Mouse (Mus musculus) cerebellum, adult 11 months (tissue): ENCODE measurements around the gene Spata33.
"Not testable (repeated sequence)": the region's sequence is repeated elsewhere in the genome, so short reads cannot be mapped to it uniquely, and the experiment has no call there.

ENCODE experiments used
- DNase-seq: peaks from one replicate; pipeline ENCODE4 v3.0.0; 2022

Gene Spata33

DNA sequence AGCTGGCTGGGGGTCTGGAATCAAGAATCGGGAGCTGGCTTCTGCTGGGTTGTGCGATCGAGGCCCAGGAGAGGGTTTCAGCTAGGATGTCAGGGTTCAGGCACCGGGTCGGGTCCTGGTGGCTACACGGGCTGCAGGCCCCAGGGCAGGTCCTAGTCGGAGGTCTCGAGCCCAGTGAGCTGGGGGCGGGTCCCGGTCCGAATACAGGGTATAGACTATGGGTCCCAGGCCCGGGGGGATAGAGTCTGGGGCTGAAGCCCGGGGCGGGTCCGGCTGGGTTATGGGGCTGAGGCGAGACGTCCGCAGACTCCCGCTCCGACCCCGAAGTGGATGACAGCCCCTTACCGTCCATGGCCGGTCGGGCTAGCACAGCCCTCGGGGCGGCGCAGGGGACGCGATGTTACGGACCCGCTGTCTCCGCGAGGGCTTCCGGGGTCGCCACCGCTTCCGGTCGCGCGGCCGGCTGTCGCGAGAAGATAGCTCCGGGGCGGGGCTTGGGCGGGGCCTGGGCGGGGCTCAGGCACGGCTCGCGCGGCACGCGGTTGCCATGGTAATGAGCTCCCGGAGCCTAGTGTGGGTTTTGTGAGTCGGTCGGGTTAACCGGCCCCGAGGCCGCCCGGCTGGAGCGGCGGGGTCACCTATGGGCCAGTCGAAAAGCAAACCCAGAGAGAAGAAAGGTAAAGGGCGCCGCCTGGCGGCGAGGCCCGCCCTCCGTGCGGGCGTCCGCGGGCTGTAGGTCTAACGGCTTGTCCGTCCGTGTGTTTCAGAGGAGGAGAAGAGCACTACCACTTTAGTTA, at the start of gene Spata33, which contains the start of gene Chmp1a:
Spata33 (plus strand) TSS at position 512 of the 797 bp plus-strand sequence.
Chmp1a (minus strand) TSS at position 443 of the 797 bp plus-strand sequence.
- peak; percentile 85 for DNase-seq

DNA sequence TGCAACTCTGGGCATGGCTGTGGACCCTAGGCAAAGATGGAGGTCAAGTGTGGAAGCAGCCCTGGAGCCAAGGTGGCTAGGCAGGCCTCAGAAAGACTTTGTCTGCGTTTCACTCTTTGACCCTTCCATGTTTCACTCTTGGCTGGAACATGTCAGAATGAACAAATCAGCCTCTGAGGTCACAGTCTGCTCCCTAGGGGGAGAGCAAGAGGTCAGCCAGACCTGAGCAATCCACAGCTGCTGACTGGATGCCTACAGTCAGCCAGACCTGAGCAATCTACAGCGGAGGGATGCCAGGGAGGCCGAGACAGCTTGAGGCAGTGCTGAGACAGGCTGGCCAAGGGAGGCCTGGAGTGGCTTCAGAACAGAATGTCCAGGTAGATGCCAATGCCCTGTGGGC, 31.2 kb upstream of the Spata33 start:
- no peak for DNase-seq

DNA sequence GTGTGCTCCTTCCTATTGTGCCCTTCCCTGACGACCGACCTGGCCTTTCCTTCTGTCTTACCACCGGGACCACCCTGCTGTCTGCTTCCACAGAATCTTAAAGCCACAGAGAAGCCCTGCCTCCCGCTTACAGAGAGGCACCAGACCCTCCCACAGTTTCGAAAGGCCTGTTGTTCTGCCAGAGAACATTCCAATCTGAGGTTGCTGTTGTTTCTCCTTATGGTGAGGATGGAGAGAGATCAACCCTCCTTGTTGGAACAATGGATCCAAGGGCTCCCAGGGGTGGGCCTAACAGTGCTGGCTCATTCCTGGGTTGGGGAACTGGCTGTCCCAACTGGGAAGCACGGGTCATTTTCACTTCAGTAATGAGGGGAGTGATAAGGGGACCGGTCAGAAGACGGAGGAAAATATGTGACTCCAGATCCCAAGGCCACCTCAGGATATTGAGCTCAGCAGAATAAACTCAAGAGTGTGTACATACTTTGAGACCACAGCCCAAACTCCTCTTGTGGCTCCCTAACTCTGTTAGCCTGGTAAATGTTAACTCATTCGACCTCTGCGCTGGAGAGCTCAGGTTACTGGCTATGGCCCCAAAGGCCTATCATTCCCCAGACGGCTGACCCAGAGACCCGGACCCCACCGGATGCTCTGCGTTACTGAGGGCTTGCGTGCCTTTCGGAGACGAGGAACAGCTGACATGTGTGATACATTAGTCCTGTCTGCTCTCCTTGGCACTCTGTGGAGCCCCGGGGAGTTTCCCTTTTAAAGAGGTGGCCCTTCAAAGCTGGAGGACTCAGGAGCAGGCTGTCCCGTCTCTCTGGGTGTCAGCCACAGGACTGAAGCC, 26.8 kb upstream of the Spata33 start, which contains the start of gene Dpep1:
Dpep1 (plus strand) TSS at position 677 of the 844 bp plus-strand sequence.
- DNase-seq: no peak

DNA sequence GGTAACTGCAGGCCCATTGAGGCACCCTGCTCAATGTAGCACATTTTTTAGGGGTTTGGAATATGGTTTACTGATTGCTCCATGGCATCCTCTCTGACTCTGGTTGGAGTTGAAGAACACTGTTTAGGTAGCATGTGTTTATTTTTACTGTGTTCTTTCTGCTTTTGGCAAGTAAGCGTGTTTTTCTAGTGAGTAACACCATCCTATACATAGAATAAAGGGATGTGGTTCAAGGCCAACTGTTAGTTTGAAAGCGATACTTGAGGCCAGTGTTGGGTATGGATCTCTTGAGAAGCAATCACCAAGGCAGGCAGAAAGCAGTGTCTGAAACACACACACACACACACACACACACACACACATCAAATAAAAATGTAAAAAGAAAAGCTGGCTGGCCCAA, 24.6 kb upstream of the Spata33 start:
- no peak for DNase-seq

DNA sequence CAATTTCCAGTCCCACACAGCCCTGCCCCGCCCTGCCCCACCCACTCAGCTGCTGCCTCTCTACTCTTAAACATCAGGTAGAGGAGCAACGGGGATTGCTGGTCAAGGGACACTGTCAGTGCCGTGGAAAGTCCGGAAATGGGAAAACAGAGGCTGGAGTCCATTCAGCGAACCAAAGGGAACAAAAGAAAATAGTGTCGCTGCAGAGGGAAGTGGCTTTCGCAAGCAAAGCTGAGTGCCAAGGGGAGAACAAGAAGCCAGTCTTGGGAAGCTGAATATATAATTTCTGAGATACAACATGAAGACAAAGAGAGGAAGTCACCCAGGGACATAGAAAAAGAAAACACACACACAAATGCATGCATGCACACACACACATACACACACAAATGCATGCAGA, 23.8 kb upstream of the Spata33 start:
- DNase-seq: no peak

DNA sequence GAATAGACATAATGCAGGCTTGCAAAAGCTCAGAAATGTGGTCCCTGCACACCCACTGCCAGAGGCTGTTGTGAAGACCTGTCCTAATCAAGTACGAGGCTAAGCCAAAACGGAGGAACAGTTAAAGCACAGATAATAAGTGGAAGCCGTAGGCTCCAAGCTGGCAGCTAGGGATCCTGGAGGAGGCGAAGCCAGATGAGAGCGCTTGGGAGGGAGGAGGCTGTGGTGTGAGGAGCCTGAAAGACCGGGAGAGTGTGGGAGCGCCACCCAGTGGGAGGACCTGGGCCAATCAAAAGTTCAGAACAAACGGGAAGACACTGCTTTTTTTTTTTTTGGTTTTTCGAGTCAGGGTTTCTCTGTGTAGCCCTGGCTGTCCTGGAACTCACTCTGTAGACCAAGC, 22.0 kb upstream of the Spata33 start:
- peak; percentile 35 for DNase-seq

DNA sequence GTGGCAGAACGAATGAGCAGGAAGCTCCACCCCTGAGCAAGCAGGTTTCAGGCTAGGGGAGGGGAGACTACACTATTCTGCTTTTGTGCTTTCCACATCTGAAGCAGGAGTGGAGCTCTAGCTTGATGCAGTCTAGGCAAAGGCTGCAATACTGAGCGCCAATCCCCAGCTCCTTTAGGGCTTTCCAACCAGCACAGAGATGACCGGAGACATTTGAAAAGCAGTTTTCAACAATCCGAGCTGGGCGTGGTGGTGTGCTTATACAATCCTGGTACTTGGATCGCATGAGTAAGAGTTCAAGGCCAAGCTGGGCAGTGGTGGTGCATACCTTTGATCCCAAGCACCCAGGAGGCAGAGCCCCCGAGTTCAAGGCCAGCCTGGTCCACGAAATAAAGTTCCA, 20.7 kb upstream of the Spata33 start:
- DNase-seq: no peak

DNA sequence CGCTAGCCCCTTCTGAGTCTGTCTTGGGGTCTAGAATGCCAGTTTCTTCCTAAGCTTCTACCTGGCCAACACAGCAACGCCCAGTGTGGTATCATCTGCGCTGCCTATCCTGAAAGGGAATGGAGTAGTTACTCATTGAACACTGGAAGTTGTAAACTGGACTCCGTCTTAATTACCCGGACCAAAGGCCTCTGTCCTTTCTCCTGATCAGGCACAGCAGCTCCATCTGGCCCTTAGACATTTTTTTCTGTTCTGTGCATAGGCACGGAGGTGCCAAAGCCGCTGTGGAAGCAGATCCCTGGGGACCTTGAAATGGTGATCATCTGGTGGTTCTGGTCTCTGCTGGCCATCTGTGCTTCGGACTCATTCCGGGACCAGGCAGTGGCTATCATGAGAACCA, 18.9 kb upstream of the Spata33 start:
- no peak for DNase-seq

DNA sequence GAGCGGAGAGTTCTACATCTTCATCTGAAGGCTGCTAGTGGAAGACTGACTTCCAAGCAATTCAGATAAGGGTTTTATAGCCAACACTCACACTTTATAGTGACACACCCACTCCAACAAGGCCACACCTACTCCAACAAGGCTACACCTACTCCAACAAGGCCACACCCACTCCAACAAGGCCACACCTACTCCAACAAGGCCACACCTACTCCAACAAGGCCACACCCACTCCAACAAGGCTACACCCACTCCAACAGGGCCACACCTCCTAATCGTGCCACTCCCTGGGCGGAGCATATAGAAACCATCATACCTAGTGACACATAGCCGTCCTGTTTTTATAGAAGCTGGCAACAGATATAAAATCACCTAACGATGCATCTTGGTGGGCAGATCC, 15.6 kb upstream of the Spata33 start:
- DNase-seq: not testable (repeated sequence)

DNA sequence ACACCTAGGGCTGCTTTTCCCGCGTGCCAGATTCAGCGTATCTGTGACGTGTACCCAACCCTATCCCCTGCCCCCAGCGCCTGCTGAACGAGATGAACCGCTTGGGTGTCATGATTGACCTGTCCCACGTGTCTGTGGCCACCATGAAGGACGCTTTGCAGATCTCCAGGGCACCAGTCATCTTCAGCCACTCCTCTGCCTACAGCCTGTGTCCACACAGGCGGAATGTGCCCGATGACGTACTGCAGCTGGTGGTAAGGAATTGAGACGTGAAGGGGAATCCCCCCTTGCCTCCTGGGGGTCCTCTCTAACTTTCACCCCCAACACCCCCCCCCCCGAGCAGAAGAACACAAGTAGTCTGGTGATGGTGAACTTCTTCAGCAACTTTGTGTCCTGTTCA, 12.8 kb upstream of the Spata33 start:
- DNase-seq: no peak

DNA sequence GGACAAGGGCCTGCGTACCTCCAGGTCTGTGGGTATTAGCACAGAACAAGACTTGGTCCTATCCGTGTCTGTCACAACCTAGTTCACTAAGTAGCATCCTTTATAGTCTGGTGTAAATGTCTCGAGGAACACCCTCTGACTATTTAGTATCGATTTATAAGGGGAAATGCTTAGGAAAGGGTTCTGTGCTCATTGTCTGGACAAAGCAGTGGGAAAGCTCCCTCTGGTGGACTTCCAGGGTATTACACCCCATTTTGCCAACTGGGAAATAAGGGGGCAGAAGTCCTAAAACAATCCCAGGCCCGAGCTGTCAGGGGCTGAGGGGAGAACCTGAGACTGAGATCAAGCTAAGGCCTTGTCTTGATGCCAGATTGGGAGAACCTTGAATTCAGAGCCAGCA, 10.3 kb upstream of the Spata33 start:
- DNase-seq: peak; percentile 56

DNA sequence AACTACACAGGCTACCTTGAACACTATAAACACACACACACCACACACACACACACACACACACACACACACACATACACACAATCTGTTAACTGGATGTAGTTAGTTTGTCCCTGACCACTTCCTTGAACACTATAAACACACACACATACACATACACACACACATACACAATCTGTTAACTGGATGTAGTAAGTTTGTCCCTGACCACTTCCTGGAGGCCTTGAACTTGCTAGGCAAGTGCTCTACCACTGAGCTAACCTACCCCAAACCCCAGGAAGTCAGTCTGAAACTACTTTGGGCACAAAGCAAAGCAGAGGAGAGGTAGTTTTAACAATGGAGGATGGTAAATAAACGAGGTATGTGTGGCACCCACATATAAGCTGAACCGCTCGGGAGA, 9.1 kb upstream of the Spata33 start:
- no peak for DNase-seq

DNA sequence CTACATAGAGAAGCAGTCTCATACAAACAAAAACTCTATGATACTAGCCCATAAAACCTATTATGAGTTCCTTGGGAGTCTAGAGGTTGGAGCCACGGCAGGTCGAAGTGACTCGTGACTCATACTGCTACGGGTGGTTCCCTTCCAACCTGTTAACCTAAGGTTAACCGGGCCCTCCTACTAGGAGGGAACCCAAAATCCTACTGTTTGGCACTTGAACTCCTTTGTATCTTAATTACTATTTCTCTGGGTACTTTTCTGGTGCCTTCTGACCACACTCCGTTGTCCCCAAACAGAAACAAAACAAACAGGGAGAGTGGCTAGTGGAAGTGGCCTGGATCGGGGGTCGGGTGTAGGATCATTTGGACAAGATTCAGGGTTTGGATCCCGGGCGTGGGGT, 756 bp upstream of the Spata33 start:
- no peak for DNase-seq

DNA sequence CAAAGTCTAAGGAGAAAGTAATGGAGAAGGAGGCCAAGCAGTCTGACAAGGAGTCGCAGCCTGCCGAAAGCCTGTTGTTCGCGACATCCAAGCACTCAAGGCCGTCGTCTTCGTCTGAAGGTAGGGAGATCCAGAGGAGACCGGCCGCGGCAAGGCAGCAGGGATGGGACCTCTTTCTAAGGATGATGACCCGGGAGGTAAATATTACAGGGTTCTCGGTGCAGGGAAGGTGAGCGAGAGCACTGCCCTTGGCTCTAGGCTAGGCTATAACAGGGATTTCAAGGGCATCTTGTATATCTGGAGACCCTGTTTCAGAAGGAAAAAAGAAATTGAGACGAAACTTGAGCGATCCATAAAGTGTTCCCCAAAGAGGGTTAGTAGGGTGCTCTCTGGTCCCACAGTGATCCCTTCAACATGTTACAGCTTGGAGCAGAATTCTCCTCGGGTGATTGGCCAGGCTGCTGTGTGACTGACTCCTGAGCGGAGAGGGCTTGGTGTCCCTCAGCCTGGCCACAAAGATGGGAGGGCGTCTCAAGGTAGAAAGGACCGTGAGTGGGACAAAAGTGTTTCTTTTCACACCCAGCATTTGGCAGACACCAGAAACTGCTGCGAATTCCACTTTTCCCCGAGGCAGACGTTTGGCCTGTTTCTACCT, 613 bp downstream of the Spata33 start:
- DNase-seq: no peak

DNA sequence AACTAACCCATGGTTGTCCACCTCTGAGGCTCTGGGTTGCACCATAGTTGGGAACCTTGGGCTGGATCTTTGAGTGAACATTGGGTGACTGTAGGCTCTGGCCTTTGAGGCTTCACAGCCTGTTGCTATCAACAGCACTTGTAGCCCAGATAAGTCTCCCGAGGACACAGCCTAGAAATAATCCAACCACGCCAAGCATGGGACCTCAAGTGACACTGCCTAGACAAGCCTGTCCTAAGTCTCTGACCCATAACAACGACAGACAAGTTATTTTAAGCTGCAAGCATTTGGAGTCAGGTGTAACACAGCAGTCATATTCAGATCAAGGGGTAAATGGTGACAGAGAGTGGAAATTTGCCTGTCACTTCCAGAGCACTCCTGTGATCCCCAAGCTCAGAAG, 2.8 kb downstream of the Spata33 start:
- DNase-seq: no peak

DNA sequence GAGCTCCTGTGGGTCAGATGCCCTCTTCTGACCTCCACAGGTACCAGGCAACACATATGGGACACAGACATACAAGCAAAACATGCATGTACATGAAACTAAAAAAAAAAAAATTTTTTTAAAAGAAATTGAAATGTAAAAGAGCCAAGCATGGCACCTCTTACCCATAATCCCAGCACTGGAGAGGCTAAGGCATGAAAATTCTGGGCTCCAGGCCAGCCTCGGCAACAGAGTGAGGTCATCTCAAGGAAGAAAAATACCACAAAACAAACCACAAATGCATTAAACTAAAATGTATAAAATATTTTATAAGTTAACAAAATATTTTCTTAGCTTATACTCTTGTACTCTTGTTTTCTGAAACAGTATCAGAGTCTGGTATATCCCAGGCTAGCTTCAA, 8.3 kb downstream of the Spata33 start:
- DNase-seq: no peak

DNA sequence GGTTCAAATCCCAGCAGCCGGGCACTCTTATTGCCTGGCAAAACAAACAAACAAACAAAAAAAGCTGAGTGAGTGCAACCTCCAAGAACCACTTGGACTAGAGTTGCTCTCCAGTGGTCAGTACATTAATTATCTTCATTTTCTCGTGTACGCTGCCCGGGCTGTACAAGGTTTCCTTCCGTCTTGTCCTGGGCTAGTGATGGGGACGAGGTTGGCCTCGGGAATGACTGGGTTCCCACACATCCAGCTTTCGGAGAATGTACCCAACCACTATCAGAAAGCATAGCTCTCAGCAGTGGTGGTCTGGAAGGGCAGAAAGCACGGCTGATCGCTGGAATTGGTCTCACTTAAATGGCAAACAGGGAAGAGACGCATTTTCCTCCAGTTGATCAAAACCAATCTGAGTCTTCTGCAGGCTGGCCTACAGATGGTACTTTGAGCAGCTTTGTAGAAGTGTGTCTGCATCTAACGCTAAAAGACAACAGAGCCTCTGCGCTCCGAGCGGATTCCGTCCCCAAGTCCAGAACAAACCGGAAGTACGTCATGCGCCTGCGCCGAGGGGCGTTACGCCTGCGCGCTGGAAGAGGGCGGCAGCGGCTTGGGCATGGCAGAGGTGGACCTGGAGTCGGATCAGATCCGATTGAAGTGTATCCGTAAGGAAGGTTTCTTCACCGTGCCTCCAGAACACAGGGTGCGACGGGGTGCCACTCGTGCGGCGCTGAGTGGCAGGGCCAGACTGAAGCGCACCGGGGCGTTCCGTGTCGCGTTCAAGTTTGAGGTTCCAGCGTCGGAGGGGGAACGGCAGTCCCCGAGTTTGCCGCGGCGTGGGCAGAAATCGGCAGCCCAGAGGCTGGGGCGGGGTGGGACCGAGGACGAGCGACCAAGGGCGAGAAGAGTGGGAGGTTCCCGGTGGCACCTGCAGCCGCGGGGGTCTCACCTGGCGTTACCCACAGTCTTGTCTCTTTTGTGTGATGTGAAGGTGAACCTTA, 11.9 kb downstream of the Spata33 start, which contains the start of gene Cdk10:
Cdk10 (plus strand) TSS at position 565 of the 989 bp plus-strand sequence.
- peak; percentile 89 for DNase-seq

DNA sequence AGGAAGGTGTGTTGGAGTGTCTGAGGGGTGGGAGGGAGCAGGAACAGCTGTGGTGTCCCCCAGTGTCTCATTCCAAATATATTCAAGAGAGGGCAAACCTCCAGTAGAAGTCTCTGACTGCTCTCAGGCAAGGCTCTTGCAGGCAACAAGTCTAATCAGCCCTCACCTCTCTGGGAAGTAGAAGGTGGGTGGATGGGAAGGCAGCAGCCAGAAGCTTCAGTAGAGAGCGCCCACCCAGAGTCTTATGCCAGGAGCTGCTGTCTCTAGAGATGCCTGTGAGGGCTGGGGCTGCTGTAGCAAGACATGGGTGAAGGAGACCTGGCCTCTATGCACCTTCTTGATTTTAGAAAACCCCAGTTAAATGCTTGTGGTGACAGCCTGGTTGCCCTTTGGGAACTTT, 15.8 kb downstream of the Spata33 start:
- DNase-seq: no peak

DNA sequence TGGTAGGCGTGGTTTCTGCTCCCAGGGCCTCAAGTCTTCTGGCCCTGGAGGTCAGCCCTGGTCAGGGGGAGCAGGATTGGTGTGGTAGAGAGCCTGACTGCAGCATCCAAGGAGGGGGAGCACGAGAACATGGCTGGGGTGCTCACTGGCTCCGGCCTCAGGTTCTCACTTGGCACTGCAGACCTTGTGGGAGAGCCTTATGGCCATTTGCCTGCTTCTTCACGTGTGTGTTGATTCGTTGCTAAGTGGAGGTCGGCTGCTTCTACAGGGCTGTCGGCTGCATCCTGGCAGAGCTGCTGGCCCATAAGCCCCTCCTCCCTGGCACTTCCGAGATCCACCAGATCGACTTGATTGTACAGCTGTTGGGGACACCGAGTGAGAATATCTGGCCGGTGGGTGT, 17.7 kb downstream of the Spata33 start:
- not testable (repeated sequence) for DNase-seq

DNA sequence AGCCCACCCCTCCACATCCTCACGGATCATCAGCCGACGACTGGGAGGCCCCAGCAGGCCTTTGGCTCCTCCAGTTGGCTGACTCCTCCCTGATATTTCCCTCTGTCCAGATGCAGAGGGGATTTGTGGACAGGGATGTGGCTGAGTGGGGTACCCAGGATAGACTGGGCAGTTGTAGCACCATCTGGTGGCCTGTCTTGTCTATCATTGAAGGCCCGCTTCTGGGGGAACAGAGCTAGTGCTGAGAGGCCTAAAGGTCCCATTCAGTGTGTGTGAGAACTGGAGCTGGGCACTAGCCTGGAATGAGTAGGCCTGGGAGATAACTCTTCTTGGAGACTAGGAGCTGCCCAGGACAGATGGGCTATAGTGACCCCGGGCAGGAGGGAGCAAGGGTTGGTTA, 19.1 kb downstream of the Spata33 start:
- no peak for DNase-seq

DNA sequence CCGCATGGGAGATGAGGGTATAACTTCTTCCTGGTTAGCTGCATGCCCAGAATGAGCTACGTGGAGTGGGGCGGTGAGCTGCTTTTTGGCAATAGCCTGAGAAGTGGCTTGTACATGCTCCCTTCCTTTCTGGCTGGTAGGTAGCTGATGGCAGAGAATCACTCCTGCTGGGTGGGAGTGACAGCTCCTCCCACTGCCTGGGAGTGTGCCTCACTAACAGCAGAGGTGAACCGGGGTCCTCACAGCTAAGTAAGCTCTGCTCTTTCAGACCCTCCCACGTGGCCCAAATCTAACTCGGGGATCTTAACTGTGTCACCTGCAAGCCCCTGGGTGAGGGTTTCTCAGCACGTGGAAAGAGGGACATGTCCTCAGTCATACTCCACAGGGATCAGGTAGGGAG, 19.9 kb downstream of the Spata33 start:
- DNase-seq: no peak

DNA sequence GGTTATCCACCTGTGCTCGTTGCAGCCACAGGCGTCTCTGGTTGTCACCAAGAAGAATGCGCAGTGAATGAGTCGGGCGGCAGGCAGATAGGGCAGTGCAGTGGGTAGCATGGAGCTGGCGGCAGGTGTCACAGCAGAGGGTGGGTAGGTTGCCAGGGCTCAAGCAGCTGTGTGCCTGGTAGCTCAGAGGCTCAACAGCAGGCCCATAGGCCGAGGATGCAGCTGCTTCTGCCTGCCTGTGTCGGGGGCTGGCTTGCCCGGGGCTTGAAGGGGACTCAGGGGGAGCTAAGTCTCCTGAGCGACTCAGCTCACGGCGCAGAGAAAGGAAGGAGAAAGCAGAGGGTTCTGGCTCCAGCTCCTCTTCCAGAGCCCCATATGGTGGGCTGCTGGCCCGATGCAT, 20.7 kb downstream of the Spata33 start:
- no peak for DNase-seq
